Mouse (Mus musculus) kidney, adult 2 months (tissue): ENCODE measurements around the gene Pde4d.

Experiments used
- CTCF ChIP-seq: fragments of 200-500 bp; conservative IDR thresholded peaks from 2 replicates; pipeline ENCODE4 v1.5.1; 2011; ENCODE audit warnings: low read depth, mild to moderate bottlenecking, control low read depth, low read length, moderate library complexity, mixed read lengths; ENCODE audit not compliant: insufficient read depth, insufficient read length
- POLR2A ChIP-seq: fragments of 200-500 bp; IDR thresholded peaks from one replicate; pipeline ENCODE4 v1.6.1; 2011; ENCODE audit warnings: low read depth, low read length, control low read depth

- TF ChIP-seq CTCF, result no peak
- TF ChIP-seq POLR2A, result no peak
Observed at GRCm38 (mm10) chr13:109551836-109552235, 1102.1 kb downstream of the Pde4d start.
